ENCODE assay signal across 8 mouse cellular contexts in genomic region chr2:118542971-118543573, GRCm38 (mm10). TPM values are rescaled to one million over a fixed set of nuclear protein-coding genes. Genes with fewer than 3 reads are reported as not detected.
DNase-seq lines count a peak whose midpoint lies in the region; ATAC-seq and TF ChIP-seq lines count a peak whose summit lies in the region.

No protein-coding gene starts in this region.

- no peak for TF ChIP-seq POLR2A in myocyte (IDR thresholded peaks at IDR 0.05; ENCODE audit: insufficient read length, low read depth)

- no peaks in the 10 kb centered on the region for H3K36me3 ChIP-seq in lung, embryonic 14.5 days (ENCODE audit: insufficient read depth)
- H3K36me3 ChIP-seq in embryonic facial prominence, embryonic 14.5 days (ENCODE audit: control insufficient read depth, insufficient read depth, low read length) = no peaks in the 10 kb centered on the region
- H3K36me3 ChIP-seq in myocyte (ENCODE audit: control insufficient read depth, insufficient read depth) = no peaks in the 10 kb centered on the region

- WGBS in lung, embryonic 14.5 days = 65% methylated on average over 1 of the region's 1 CpGs
- WGBS in embryonic facial prominence, embryonic 14.5 days = 78% methylated on average over 1 of the region's 1 CpGs

- ATAC-seq in lung, embryonic 14.5 days (ENCODE audit: insufficient read depth) = no peak
- ATAC-seq in embryonic facial prominence, embryonic 14.5 days (ENCODE audit: low read depth) = no peak
- no peak for ATAC-seq in activated CD4-positive, CD25-positive, alpha-beta regulatory T cell, adult 4 months

- DNase-seq in embryo, embryonic 10 days (ENCODE audit: low spot score) = peak; percentile 42
- no peak for DNase-seq in embryo, embryonic 11 days
- DNase-seq in lung, embryonic 14.5 days = no peak
- no peak for DNase-seq in lung, postnatal 4 days
- DNase-seq in embryonic facial prominence, embryonic 14.5 days (ENCODE audit: low spot score) = no peak
- no peak for DNase-seq in left cerebral cortex, adult 8-10 months (ENCODE audit: low spot score in 2 of 2)

- no peak overlapping the region for H3ac ChIP-seq in myocyte (ENCODE audit: control insufficient read depth, insufficient read length)

- TF ChIP-seq CTCF in lung, embryonic 14.5 days (IDR thresholded peaks at IDR 0.05; ENCODE audit: low read depth) = peak; percentile 59

- no peaks in the 10 kb centered on the region for H3K9me3 ChIP-seq in lung, embryonic 14.5 days (ENCODE audit: low read depth, low read length)
- no peaks in the 10 kb centered on the region for H3K9me3 ChIP-seq in embryonic facial prominence, embryonic 14.5 days (ENCODE audit: control insufficient read depth, low read length)

- no peaks in the 10 kb centered on the region for H3K27me3 ChIP-seq in lung, embryonic 14.5 days (ENCODE audit: insufficient read depth, low read length)
- no peaks in the 10 kb centered on the region for H3K27me3 ChIP-seq in embryonic facial prominence, embryonic 14.5 days (replicated peaks; ENCODE audit: control insufficient read depth, insufficient read depth, low read length)
- H3K27me3 ChIP-seq in myocyte (ENCODE audit: control insufficient read depth, insufficient read depth, insufficient read length) = no peaks in the 10 kb centered on the region

- H3K79me2 ChIP-seq in myocyte (ENCODE audit: control insufficient read depth, insufficient read depth) = no peaks in the 10 kb centered on the region

- no peak overlapping the region for H3K9ac ChIP-seq in lung, embryonic 14.5 days
- no peak overlapping the region for H3K9ac ChIP-seq in embryonic facial prominence, embryonic 14.5 days (ENCODE audit: low read depth, low read length)

- peak overlapping the region; percentile 94; the same call in 1 of the 2 replicates for H3K4me2 ChIP-seq in lung, embryonic 14.5 days
- H3K4me2 ChIP-seq in embryonic facial prominence, embryonic 14.5 days (ENCODE audit: low read depth, low read length) = peak overlapping the region; percentile 93
- peak overlapping the region; percentile 78 for H3K4me2 ChIP-seq in myocyte (ENCODE audit: low read depth)

- no peak overlapping the region for H3K4me3 ChIP-seq in lung, embryonic 14.5 days (ENCODE audit: low read depth, low read length)
- no peak overlapping the region for H3K4me3 ChIP-seq in embryonic facial prominence, embryonic 14.5 days (ENCODE audit: low read depth, low read length)
- H3K4me3 ChIP-seq in myocyte = no peak overlapping the region

- H3K27ac ChIP-seq in lung, embryonic 14.5 days (ENCODE audit: low read depth) = peak overlapping the region; percentile 97
- peak overlapping the region; percentile 85 for H3K27ac ChIP-seq in embryonic facial prominence, embryonic 14.5 days (replicated peaks; ENCODE audit: low read depth, low read length)

- H3K4me1 ChIP-seq in lung, embryonic 14.5 days (ENCODE audit: insufficient read depth) = peaks cover 72% of the 10 kb centered on the region
- H3K4me1 ChIP-seq in embryonic facial prominence, embryonic 14.5 days (ENCODE audit: control insufficient read depth, insufficient read depth, low read length) = peaks cover 78% of the 10 kb centered on the region

TF ChIP-seq in myocyte, 11 proteins besides CTCF, POLR2A, EP300 and RAD21:
- TF ChIP-seq TCF12 (IDR thresholded peaks at IDR 0.05; ENCODE audit: insufficient read depth, poor library complexity, severe bottlenecking) (no peak), POLR2AphosphoS2 (IDR thresholded peaks at IDR 0.05; ENCODE audit: insufficient read length, low read depth) (no peak), REST (IDR thresholded peaks at IDR 0.05; ENCODE audit: insufficient read depth, insufficient read length) (no peak), SRF (IDR thresholded peaks at IDR 0.05; ENCODE audit: control insufficient read depth, insufficient read length, low read depth) (no peak), MYOD1 (IDR thresholded peaks at IDR 0.05; ENCODE audit: control insufficient read depth in 1 of 3, insufficient read length in 2 of 3, low read depth in 2 of 3) (no peak), E2F4 (IDR thresholded peaks at IDR 0.05; ENCODE audit: insufficient read depth) (no peak), MYOG (IDR thresholded peaks at IDR 0.05; ENCODE audit: control insufficient read depth in 1 of 3, insufficient read depth in 1 of 3, insufficient read length in 2 of 3, low read depth in 2 of 3) (no peak), TCF3 (IDR thresholded peaks at IDR 0.05; ENCODE audit: insufficient read length, low read depth) (no peak)

RNA-seq across cellular contexts. Expression of gene Bmf, which starts 6.4 kb away (rescaled TPM):
- polyA plus RNA-seq in lung, embryonic 14.5 days (2014; fragmentation: Nextera tagmentation; extraction: Ambion mirVana) = 5.0 and 7.1 TPM in 2 replicates
- polyA plus RNA-seq in embryonic facial prominence, embryonic 14.5 days (2014; fragmentation: Nextera tagmentation; extraction: Ambion mirVana) = 5.6 and 7.6 TPM in 2 replicates
- 4.8 TPM for polyA plus RNA-seq in myocyte (2012; fragmentation: generic; extraction: Trizol)
- under 1 TPM; 0.18 to 0.19 TPM for polyA plus RNA-seq in activated CD4-positive, CD25-positive, alpha-beta regulatory T cell, adult 4 months (2017; shearing (Covaris generic))
- total RNA-seq in left cerebral cortex, adult 8-10 months (2022) = 1 to 10 TPM; 3.4 to 5.2 (median 4.7) TPM

RNA-seq across cellular contexts. Expression of gene Bub1b, which starts 54.9 kb away (rescaled TPM):
- polyA plus RNA-seq in lung, embryonic 14.5 days (2014; fragmentation: Nextera tagmentation; extraction: Ambion mirVana) = 125 and 133 TPM in 2 replicates
- polyA plus RNA-seq in embryonic facial prominence, embryonic 14.5 days (2014; fragmentation: Nextera tagmentation; extraction: Ambion mirVana) = 53.4 and 65.0 TPM in 2 replicates
- polyA plus RNA-seq in myocyte (2012; fragmentation: generic; extraction: Trizol) = 25.6 TPM
- polyA plus RNA-seq in activated CD4-positive, CD25-positive, alpha-beta regulatory T cell, adult 4 months (2017; shearing (Covaris generic)) = 10 to 100 TPM; 11.4 to 18.8 TPM
- total RNA-seq in left cerebral cortex, adult 8-10 months (2022) = 1 to 10 TPM in 3 of 4 experiments, under 1 TPM in 1; 0.98 to 2.6 (median 1.8) TPM
